Mouse (Mus musculus) thymus, adult 2 months (tissue): ENCODE measurements at regions not wholly inside any gene's neighbourhood (a gene's known extent, or its start where the extent isn't known, plus 50 kb on each side); places are given as distances from the start of the nearest gene placed in this dataset.

Source experiments
- DNase-seq: peaks from one replicate; pipeline ENCODE4 v3.0.0; 2021
- H3K27ac ChIP-seq: fragments of 200-500 bp; 2 replicates; pipeline ENCODE4 v1.5.1; 2012; ENCODE audit warnings: low read length, control low read depth; ENCODE audit not compliant: control insufficient read depth, insufficient read depth
- H3K27me3 ChIP-seq: fragments of 200-500 bp; 2 replicates; pipeline ENCODE4 v1.6.1; 2012; ENCODE audit warnings: mild to moderate bottlenecking, low read length, moderate library complexity, mixed read lengths; ENCODE audit not compliant: control insufficient read depth, insufficient read depth
- H3K36me3 ChIP-seq: fragments of 200-500 bp; 2 replicates; pipeline ENCODE4 v1.6.1; 2012; ENCODE audit warnings: mild to moderate bottlenecking, low read length, moderate library complexity; ENCODE audit not compliant: control insufficient read depth, insufficient read depth
- H3K4me1 ChIP-seq: fragments of 200-500 bp; replicated peaks from 2 replicates; pipeline ENCODE4 v1.6.1; 2012; ENCODE audit warnings: low read length; ENCODE audit not compliant: control insufficient read depth, insufficient read depth
- H3K4me3 ChIP-seq: fragments of 200-500 bp; 2 replicates; pipeline ENCODE4 v1.5.1; 2012; ENCODE audit warnings: mild to moderate bottlenecking, low read length, control low read depth, moderate library complexity; ENCODE audit not compliant: control insufficient read depth, insufficient read depth
- CTCF ChIP-seq: fragments of 200-500 bp; IDR thresholded peaks from 2 replicates; pipeline ENCODE4 v1.5.1; 2012; ENCODE audit warnings: mild to moderate bottlenecking, control low read depth, low read length, moderate library complexity, borderline replicate concordance; ENCODE audit not compliant: control insufficient read depth, poor library complexity, insufficient read depth; ENCODE audit errors: extremely low read depth
- POLR2A ChIP-seq: fragments of 200-500 bp; IDR thresholded peaks from 2 replicates; pipeline ENCODE4 v1.6.1; 2012; ENCODE audit warnings: mild to moderate bottlenecking, low read length, control low read depth, moderate library complexity; ENCODE audit not compliant: control insufficient read depth, poor library complexity, insufficient read depth; ENCODE audit errors: extremely low read depth
- WGBS: fragments of 180-500 bp; shearing (Covaris S2); methylation state at CpG from one replicate; pipeline ENCODE4 v1.1.7; 2018; 5-methylcytosine and 5-hydroxymethylcytosine counted together

GRCm38 (mm10) chr8:75353786-75354185 is 52.6 kb downstream of the Gm10358 start:
- Histone ChIP-seq H3K4me1 (no peaks in the 10 kb centered on the region), H3K27me3 (no peaks in the 10 kb centered on the region), H3K4me3 (no peak overlapping the region), H3K27ac (no peak overlapping the region), H3K36me3 (no peaks in the 10 kb centered on the region)
- no peak for TF ChIP-seq CTCF
- TF ChIP-seq POLR2A = no peak
- WGBS = 65% methylated on average over 1 of the region's 1 CpGs
- DNase-seq = no peak

GRCm38 (mm10) chr8:75350141-75350540 is 56.2 kb downstream of the Gm10358 start:
- Histone ChIP-seq H3K27me3 (no peaks in the 10 kb centered on the region), H3K36me3 (no peaks in the 10 kb centered on the region), H3K4me3 (no peak overlapping the region), H3K4me1 (no peaks in the 10 kb centered on the region), H3K27ac (no peak overlapping the region)
- 69% methylated on average over 1 of the region's 1 CpGs for WGBS
- TF ChIP-seq CTCF (no peak), POLR2A (no peak)
- no peak for DNase-seq

- DNase-seq = no peak
- TF ChIP-seq CTCF (no peak), POLR2A (no peak)
- Histone ChIP-seq H3K4me1 (no peaks in the 10 kb centered on the region), H3K27me3 (no peaks in the 10 kb centered on the region), H3K4me3 (no peak overlapping the region), H3K36me3 (no peaks in the 10 kb centered on the region), H3K27ac (no peak overlapping the region)
- WGBS = 71% methylated on average over 1 of the region's 1 CpGs
These were observed 58.3 kb downstream of the Gm10358 start for GRCm38 (mm10) chr8:75348047-75348446.

GRCm38 (mm10) chr8:75320614-75321013 is 85.8 kb downstream of the Gm10358 start:
- Histone ChIP-seq H3K27me3 (no peaks in the 10 kb centered on the region), H3K4me1 (no peaks in the 10 kb centered on the region), H3K4me3 (no peak overlapping the region), H3K27ac (no peak overlapping the region), H3K36me3 (no peaks in the 10 kb centered on the region)
- whole genome bisulfite sequencing = 83% methylated on average over 1 of the region's 1 CpGs
- TF ChIP-seq CTCF = no peak
- no peak for TF ChIP-seq POLR2A
- no peak for DNase-seq

GRCm38 (mm10) chr8:75318526-75318925 is 87.9 kb downstream of the Gm10358 start:
- H3K36me3 ChIP-seq = no peaks in the 10 kb centered on the region
- no peaks in the 10 kb centered on the region for H3K4me1 ChIP-seq
- DNase-seq = no peak
- no peak overlapping the region for H3K4me3 ChIP-seq
- WGBS = 35% methylated on average over 4 of the region's 4 CpGs
- no peak overlapping the region for H3K27ac ChIP-seq
- H3K27me3 ChIP-seq = no peaks in the 10 kb centered on the region
- TF ChIP-seq CTCF (no peak), POLR2A (no peak)

- DNase-seq = peak; percentile 13
- no peak for TF ChIP-seq CTCF
- TF ChIP-seq POLR2A = no peak
- 13% methylated on average over 3 of the region's 3 CpGs for WGBS
These were observed 90.5 kb downstream of the Gm10358 start for GRCm38 (mm10) chr8:75315886-75316285.

GRCm38 (mm10) chr8:75309463-75309862 is 95.7 kb downstream of the Rasd2 start:
- no peaks in the 10 kb centered on the region for H3K36me3 ChIP-seq
- no peak overlapping the region for H3K27ac ChIP-seq
- H3K4me1 ChIP-seq = no peaks in the 10 kb centered on the region
- no peak overlapping the region for H3K4me3 ChIP-seq
- TF ChIP-seq POLR2A (no peak), CTCF (no peak)
- 66% methylated on average over 2 of the region's 2 CpGs for WGBS
- DNase-seq = no peak
- no peaks in the 10 kb centered on the region for H3K27me3 ChIP-seq

More at GRCm38 (mm10) chr8:75315886-75316285, 90.5 kb downstream of the Gm10358 start:
- H3K27me3 ChIP-seq = no peaks in the 10 kb centered on the region
- H3K27ac ChIP-seq = no peak overlapping the region
- H3K4me1 ChIP-seq = no peaks in the 10 kb centered on the region
- no peaks in the 10 kb centered on the region for H3K36me3 ChIP-seq
- H3K4me3 ChIP-seq = no peak overlapping the region
